14 mouse cellular contexts compared by ENCODE assay signal in the genomic region with DNA sequence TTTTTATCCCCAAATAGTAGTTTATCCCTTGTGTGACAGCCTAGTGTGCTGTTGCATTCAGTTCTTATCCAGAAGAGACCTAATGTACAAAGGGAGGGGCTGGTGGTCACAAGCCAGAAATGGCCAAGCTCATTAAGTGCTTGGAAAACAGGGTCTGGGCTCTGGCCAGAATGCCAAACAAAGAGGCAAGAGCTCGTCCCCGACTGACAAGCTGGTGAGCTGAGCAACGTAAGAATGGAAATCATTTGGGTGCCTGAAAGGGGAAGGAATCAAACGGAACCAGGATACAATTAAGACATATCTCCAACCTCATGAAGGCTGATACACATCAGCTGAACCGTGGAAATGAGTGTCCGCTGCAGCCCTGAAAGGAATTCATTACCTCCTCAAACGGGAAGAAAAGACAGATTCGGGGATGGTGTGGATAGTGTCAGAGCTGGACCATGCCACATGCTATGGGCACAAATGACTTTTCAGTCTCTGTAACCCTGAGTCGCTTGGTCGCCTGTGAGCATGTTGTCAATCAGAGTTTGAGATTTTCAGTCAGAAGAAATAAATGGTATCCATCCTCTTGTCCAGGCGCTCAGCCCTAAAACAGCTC.
A peak's percentile ranks its signal among the peaks of the same experiment; 100 is the strongest.
DNase-seq lines count a peak whose midpoint lies in the region; ATAC-seq and TF ChIP-seq lines count a peak whose summit lies in the region.
"Had no signal": no experiment of that assay in that cellular context is flagged by ENCODE, and none has a peak within 500 bp of the region (broad histone marks: within the 10 kb centered on the region; RNA-seq: fewer than 3 reads in every experiment).

No protein-coding gene starts in this region.

- no peaks in the 10 kb centered on the region for H3K36me3 ChIP-seq in heart, embryonic 16.5 days (ENCODE audit: control insufficient read depth, insufficient read depth)
- H3K36me3 ChIP-seq in forebrain, postnatal 0 days (ENCODE audit: insufficient read depth) = no peaks in the 10 kb centered on the region
- H3K36me3 ChIP-seq in midbrain, embryonic 13.5 days = no peaks in the 10 kb centered on the region
- H3K36me3 ChIP-seq: embryonic facial prominence, embryonic 13.5 days; liver, embryonic 15.5 days; stomach, embryonic 15.5 days had no signal

- TF ChIP-seq CTCF in forebrain, postnatal 0 days (IDR thresholded peaks at IDR 0.05; ENCODE audit: low read depth) = no peak

- H3K27ac ChIP-seq in heart, embryonic 16.5 days (ENCODE audit: low read length) = no peak overlapping the region
- H3K27ac ChIP-seq in forebrain, postnatal 0 days (ENCODE audit: low read depth, low read length) = peak overlapping the region; percentile 17; the same call in 1 of the 2 replicates
- peak overlapping the region; percentile 51 for H3K27ac ChIP-seq in midbrain, embryonic 13.5 days
- H3K27ac ChIP-seq: embryonic facial prominence, embryonic 13.5 days; heart, embryonic 13.5 days; liver, embryonic 15.5 days; stomach, embryonic 15.5 days had no signal

- no peak overlapping the region for H3K9ac ChIP-seq in heart, embryonic 16.5 days (ENCODE audit: low read length)
- H3K9ac ChIP-seq in forebrain, postnatal 0 days = no peak overlapping the region
- H3K9ac ChIP-seq in midbrain, embryonic 13.5 days (replicated peaks) = no peak overlapping the region
- H3K9ac ChIP-seq: embryonic facial prominence, embryonic 13.5 days; heart, embryonic 13.5 days; liver, embryonic 15.5 days; stomach, embryonic 15.5 days had no signal

- H3K4me2 ChIP-seq in heart, embryonic 16.5 days (ENCODE audit: low read depth, low read length) = 0 out of 2 replicates have a peak overlapping the region, but pooled peaks have one; percentile 12
- no peak overlapping the region for H3K4me2 ChIP-seq in forebrain, postnatal 0 days (ENCODE audit: low read depth)
- no peak overlapping the region for H3K4me2 ChIP-seq in midbrain, embryonic 13.5 days (replicated peaks)
- H3K4me2 ChIP-seq: embryonic facial prominence, embryonic 13.5 days; heart, embryonic 13.5 days; liver, embryonic 15.5 days; stomach, embryonic 15.5 days had no signal

- H3K9me3 ChIP-seq in heart, embryonic 16.5 days (replicated peaks; ENCODE audit: control insufficient read depth, low read length) = 0 out of 2 replicates have a peak, but pooled peaks cover 2% of the 10 kb centered on the region
- H3K9me3 ChIP-seq in forebrain, postnatal 0 days (ENCODE audit: low read length) = no peaks in the 10 kb centered on the region
- 0 out of 2 replicates have a peak, but pooled peaks cover under 1% of the 10 kb centered on the region for H3K9me3 ChIP-seq in midbrain, embryonic 13.5 days
- H3K9me3 ChIP-seq: embryonic facial prominence, embryonic 13.5 days; heart, embryonic 13.5 days; liver, embryonic 15.5 days; stomach, embryonic 15.5 days had no signal

- no peaks in the 10 kb centered on the region for H3K27me3 ChIP-seq in heart, embryonic 16.5 days (ENCODE audit: control insufficient read depth, insufficient read depth, low read length)
- no peaks in the 10 kb centered on the region for H3K27me3 ChIP-seq in forebrain, postnatal 0 days (ENCODE audit: insufficient read depth, low read length)
- no peaks in the 10 kb centered on the region for H3K27me3 ChIP-seq in midbrain, embryonic 13.5 days
- H3K27me3 ChIP-seq: CH12.LX; embryonic facial prominence, embryonic 13.5 days; heart, embryonic 13.5 days; liver, embryonic 15.5 days; stomach, embryonic 15.5 days had no signal

- DNase-seq in heart, adult 8-10 months (ENCODE audit: low spot score) = no peak
- DNase-seq in Muller cell, postnatal 12 days (ENCODE audit: inconsistent ontology term) = peak; percentile 82
- DNase-seq in forebrain, postnatal 0 days = peak; percentile 42
- DNase-seq in thymus, postnatal 10 days (ENCODE audit: low spot score in 2 of 2) = no peak
- DNase-seq: kidney, adult 2 months; right cerebral cortex, postnatal 4 days had no signal

- peaks cover 6% of the 10 kb centered on the region for H3K4me1 ChIP-seq in heart, embryonic 16.5 days (ENCODE audit: control insufficient read depth, insufficient read depth, low read length)
- H3K4me1 ChIP-seq in forebrain, postnatal 0 days (ENCODE audit: insufficient read depth) = peaks cover 13% of the 10 kb centered on the region
- H3K4me1 ChIP-seq in midbrain, embryonic 13.5 days (replicated peaks) = peaks cover 49% of the 10 kb centered on the region
- H3K4me1 ChIP-seq: liver, embryonic 15.5 days; stomach, embryonic 15.5 days had no signal

- ATAC-seq in heart, embryonic 16.5 days (replicated peaks; ENCODE audit: extremely low read depth, insufficient read depth, low FRiP score) = no peak
- no peak for ATAC-seq in forebrain, postnatal 0 days
- ATAC-seq in midbrain, embryonic 13.5 days = peak; percentile 62; the same call in 1 of the 2 replicates
- ATAC-seq in megakaryocyte-erythroid progenitor cell, adult 5-6 weeks (replicated peaks; ENCODE audit: low FRiP score, low TSS enrichment, poor library complexity, severe bottlenecking) = no peak

- 62% methylated on average over 11 of the region's 11 CpGs for whole genome bisulfite sequencing in heart, embryonic 16.5 days
- 31% methylated on average over 11 of the region's 11 CpGs for WGBS in forebrain, postnatal 0 days
- 37% methylated on average over 11 of the region's 11 CpGs for WGBS in midbrain, embryonic 13.5 days

- no peak overlapping the region for H3K4me3 ChIP-seq in heart, embryonic 16.5 days (ENCODE audit: low read length)
- H3K4me3 ChIP-seq in forebrain, postnatal 0 days (ENCODE audit: low read depth, low read length) = no peak overlapping the region
- no peak overlapping the region for H3K4me3 ChIP-seq in midbrain, embryonic 13.5 days (replicated peaks)
- H3K4me3 ChIP-seq: embryonic facial prominence, embryonic 13.5 days; heart, embryonic 13.5 days; liver, embryonic 15.5 days; stomach, embryonic 15.5 days had no signal

Comparison
In these comparisons a context has a peak if more than half of its experiments do, and no peak if none do; other contexts are left out.
1. DNase-seq: peak in Muller cell, postnatal 12 days (single experiment) and forebrain, postnatal 0 days (single experiment); none in heart, adult 8-10 months (single experiment) and thymus, postnatal 10 days (0 of 2).